Mouse (Mus musculus): ENCODE measurements at regions not wholly inside any gene's neighbourhood (a gene's known extent, or its start where the extent isn't known, plus 50 kb on each side); places are given as distances from the start of the nearest gene placed in this dataset.
"Not testable (repeated sequence)": the region's sequence is repeated elsewhere in the genome, so short reads cannot be mapped to it uniquely, and the experiment has no call there.

GRCm38 (mm10) chr13:52288400-52288799 lies 242.7 kb downstream of the Diras2 start:
- 84% methylated on average over 6 of the region's 6 CpGs for WGBS
- Histone ChIP-seq H3K27ac (ENCODE audit: insufficient read depth, low read length) (no peak overlapping the region), H3K4me3 (ENCODE audit: extremely low read depth, insufficient read depth, insufficient read length) (no peak overlapping the region), H3K36me3 (ENCODE audit: control insufficient read depth, insufficient read depth, low read length) (no peaks in the 10 kb centered on the region), H3K27me3 (ENCODE audit: control insufficient read depth, insufficient read depth, low read length) (no peaks in the 10 kb centered on the region), H3K4me1 (ENCODE audit: control insufficient read depth, insufficient read depth, insufficient read length) (no peaks in the 10 kb centered on the region)
- DNase-seq (ENCODE audit: low read depth in 1 of 2, low spot score in 2 of 2), result no peak
- TF ChIP-seq POLR2A (IDR thresholded peaks at IDR 0.05; ENCODE audit: low read depth, low read length), result no peak
- TF ChIP-seq CTCF (IDR thresholded peaks at IDR 0.05; ENCODE audit: extremely low read depth, insufficient read depth, insufficient read length, insufficient replicate concordance), result no peak

GRCm38 (mm10) chr13:52295847-52296246 lies 235.2 kb downstream of the Diras2 start:
- TF ChIP-seq CTCF (IDR thresholded peaks at IDR 0.05; ENCODE audit: extremely low read depth, insufficient read depth, insufficient read length, insufficient replicate concordance) (no peak), POLR2A (IDR thresholded peaks at IDR 0.05; ENCODE audit: low read depth, low read length) (no peak)
- Histone ChIP-seq H3K27me3 (ENCODE audit: control insufficient read depth, insufficient read depth, low read length) (no peaks in the 10 kb centered on the region), H3K4me3 (ENCODE audit: extremely low read depth, insufficient read depth, insufficient read length) (no peak overlapping the region), H3K36me3 (ENCODE audit: control insufficient read depth, insufficient read depth, low read length) (no peaks in the 10 kb centered on the region), H3K4me1 (ENCODE audit: control insufficient read depth, insufficient read depth, insufficient read length) (no peaks in the 10 kb centered on the region), H3K27ac (ENCODE audit: insufficient read depth, low read length) (no peak overlapping the region)
- DNase-seq (ENCODE audit: low read depth in 1 of 2, low spot score in 2 of 2), result no peak
- WGBS, result 65% methylated on average over 15 of the region's 15 CpGs

DNA sequence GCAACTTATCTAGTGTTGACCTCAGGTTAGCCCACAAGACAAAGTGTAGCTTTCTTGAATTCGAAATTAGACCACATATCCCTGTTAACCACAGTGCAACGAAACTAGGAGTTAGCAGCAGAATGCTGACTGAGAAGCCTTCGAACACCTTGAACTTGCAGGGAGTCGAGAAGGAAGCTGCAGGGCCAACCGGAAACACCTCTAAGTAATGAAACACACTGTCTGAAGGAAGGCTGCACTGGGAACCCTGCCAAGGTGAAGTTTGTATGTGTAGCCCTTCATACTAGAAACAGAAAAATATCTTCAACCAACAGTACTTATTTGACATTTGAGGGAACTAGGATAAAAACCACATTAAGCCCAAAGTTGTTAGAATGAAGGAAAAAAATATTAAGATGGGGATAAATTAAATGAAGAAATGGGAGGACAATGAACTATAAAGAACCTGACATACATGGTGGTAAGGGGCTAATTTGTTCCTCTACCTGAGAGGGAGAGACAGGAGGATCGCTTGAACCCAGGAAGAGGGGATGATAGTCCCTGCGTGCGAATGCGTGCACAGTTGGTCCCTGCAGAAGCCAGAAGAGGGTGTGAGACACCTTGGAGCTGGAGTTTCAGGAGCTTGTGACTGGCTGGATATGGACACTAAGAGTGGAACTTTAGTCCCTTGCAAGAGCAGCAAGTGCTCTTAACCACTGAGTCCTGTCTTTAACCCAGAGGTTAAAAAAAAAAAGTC lies 234.4 kb downstream of the Diras2 start:
- no peaks in the 10 kb centered on the region for H3K36me3 ChIP-seq (ENCODE audit: control insufficient read depth, insufficient read depth, low read length)
- H3K4me3 ChIP-seq (ENCODE audit: extremely low read depth, insufficient read depth, insufficient read length), result no peak overlapping the region
- H3K27me3 ChIP-seq (ENCODE audit: control insufficient read depth, insufficient read depth, low read length), result no peaks in the 10 kb centered on the region
- no peak overlapping the region for H3K27ac ChIP-seq (ENCODE audit: insufficient read depth, low read length)
- no peak for DNase-seq (ENCODE audit: low read depth in 1 of 2, low spot score in 2 of 2)
- no peaks in the 10 kb centered on the region for H3K4me1 ChIP-seq (ENCODE audit: control insufficient read depth, insufficient read depth, insufficient read length)
- 49% methylated on average over 9 of the region's 9 CpGs for WGBS
- TF ChIP-seq POLR2A (IDR thresholded peaks at IDR 0.05; ENCODE audit: low read depth, low read length), result no peak
- TF ChIP-seq CTCF (IDR thresholded peaks at IDR 0.05; ENCODE audit: extremely low read depth, insufficient read depth, insufficient read length, insufficient replicate concordance), result no peak

- H3K27ac ChIP-seq (ENCODE audit: insufficient read depth, low read length), result no peak overlapping the region
- 87% methylated on average over 7 of the region's 7 CpGs for WGBS
- no peak overlapping the region for H3K4me3 ChIP-seq (ENCODE audit: extremely low read depth, insufficient read depth, insufficient read length)
- H3K4me1 ChIP-seq (ENCODE audit: control insufficient read depth, insufficient read depth, insufficient read length), result no peaks in the 10 kb centered on the region
- H3K27me3 ChIP-seq (ENCODE audit: control insufficient read depth, insufficient read depth, low read length), result no peaks in the 10 kb centered on the region
- no peak for TF ChIP-seq CTCF (IDR thresholded peaks at IDR 0.05; ENCODE audit: extremely low read depth, insufficient read depth, insufficient read length, insufficient replicate concordance)
- TF ChIP-seq POLR2A (IDR thresholded peaks at IDR 0.05; ENCODE audit: low read depth, low read length), result no peak
- no peak for DNase-seq (ENCODE audit: low read depth in 1 of 2, low spot score in 2 of 2)
- no peaks in the 10 kb centered on the region for H3K36me3 ChIP-seq (ENCODE audit: control insufficient read depth, insufficient read depth, low read length)
Measured at GRCm38 (mm10) chr13:52297277-52297623, 233.8 kb downstream of the Diras2 start.

DNA sequence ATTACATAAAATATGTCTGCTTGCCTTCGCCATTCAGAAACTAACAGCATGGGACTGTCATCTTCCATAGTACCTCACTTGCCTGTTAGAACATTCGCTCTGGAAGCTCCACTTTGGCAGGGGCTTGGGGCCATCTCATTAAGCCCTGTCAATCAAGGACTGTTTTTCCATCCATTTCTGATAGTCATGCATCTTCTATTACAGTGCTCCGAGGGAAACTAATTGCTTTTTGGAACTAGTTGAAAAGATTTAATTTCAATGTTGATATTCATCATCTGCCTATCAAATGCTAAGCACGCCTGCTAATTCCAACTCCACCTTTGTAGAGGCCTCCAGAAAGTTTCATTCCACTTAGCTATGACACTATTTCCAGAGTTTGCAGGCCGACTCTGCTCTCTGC lies 232.7 kb downstream of the Diras2 start:
- Histone ChIP-seq H3K4me3 (ENCODE audit: extremely low read depth, insufficient read depth, insufficient read length) (no peak overlapping the region), H3K27me3 (ENCODE audit: control insufficient read depth, insufficient read depth, low read length) (no peaks in the 10 kb centered on the region), H3K36me3 (ENCODE audit: control insufficient read depth, insufficient read depth, low read length) (no peaks in the 10 kb centered on the region), H3K27ac (ENCODE audit: insufficient read depth, low read length) (no peak overlapping the region), H3K4me1 (ENCODE audit: control insufficient read depth, insufficient read depth, insufficient read length) (no peaks in the 10 kb centered on the region)
- 86% methylated on average over 5 of the region's 5 CpGs for WGBS
- DNase-seq (ENCODE audit: low read depth in 1 of 2, low spot score in 2 of 2), result no peak
- TF ChIP-seq POLR2A (IDR thresholded peaks at IDR 0.05; ENCODE audit: low read depth, low read length), result no peak
- TF ChIP-seq CTCF (IDR thresholded peaks at IDR 0.05; ENCODE audit: extremely low read depth, insufficient read depth, insufficient read length, insufficient replicate concordance), result no peak

GRCm38 (mm10) chr13:52305328-52305727 lies 225.8 kb downstream of the Diras2 start:
- H3K4me1 ChIP-seq (ENCODE audit: control insufficient read depth, insufficient read depth, insufficient read length); H3K36me3 ChIP-seq (ENCODE audit: control insufficient read depth, insufficient read depth, low read length); H3K27me3 ChIP-seq (ENCODE audit: control insufficient read depth, insufficient read depth, low read length); H3K27ac ChIP-seq (ENCODE audit: insufficient read depth, low read length); DNase-seq (ENCODE audit: low read depth in 1 of 2, low spot score in 2 of 2); H3K4me3 ChIP-seq (ENCODE audit: extremely low read depth, insufficient read depth, insufficient read length): not testable (repeated sequence)

GRCm38 (mm10) chr13:52306783-52307440 lies 224.2 kb downstream of the Diras2 start:
- no peak for DNase-seq (ENCODE audit: low read depth in 1 of 2, low spot score in 2 of 2)
- WGBS, result 16% methylated on average over 9 of the region's 9 CpGs
- Histone ChIP-seq H3K36me3 (ENCODE audit: control insufficient read depth, insufficient read depth, low read length) (no peaks in the 10 kb centered on the region), H3K27me3 (ENCODE audit: control insufficient read depth, insufficient read depth, low read length) (no peaks in the 10 kb centered on the region), H3K27ac (ENCODE audit: insufficient read depth, low read length) (no peak overlapping the region), H3K4me1 (ENCODE audit: control insufficient read depth, insufficient read depth, insufficient read length) (no peaks in the 10 kb centered on the region), H3K4me3 (ENCODE audit: extremely low read depth, insufficient read depth, insufficient read length) (no peak overlapping the region)
- no peak for TF ChIP-seq POLR2A (IDR thresholded peaks at IDR 0.05; ENCODE audit: low read depth, low read length)
- no peak for TF ChIP-seq CTCF (IDR thresholded peaks at IDR 0.05; ENCODE audit: extremely low read depth, insufficient read depth, insufficient read length, insufficient replicate concordance)

Measured in spleen, adult 2 months (tissue).